ENCODE assay signal across 8 mouse cellular contexts in genomic region chr2:156941523-156941922, GRCm38 (mm10). TPM values are rescaled to one million over a fixed set of nuclear protein-coding genes. Genes with fewer than 3 reads are reported as not detected.
DNase-seq lines count a peak whose midpoint lies in the region; ATAC-seq and TF ChIP-seq lines count a peak whose summit lies in the region.
"Not testable (repeated sequence)": the region's sequence is repeated elsewhere in the genome, so short reads cannot be mapped to it uniquely, and the experiment has no call there.
"Had no signal": no experiment of that assay in that cellular context is flagged by ENCODE, and none has a peak within 500 bp of the region (broad histone marks: within the 10 kb centered on the region; RNA-seq: fewer than 3 reads in every experiment).

No protein-coding gene starts in this region.

- WGBS in forebrain, postnatal 0 days: 80% methylated on average over 9 of the region's 9 CpGs

- H3K27ac ChIP-seq in forebrain, postnatal 0 days (ENCODE audit: low read depth, low read length): 0 out of 2 replicates have a peak overlapping the region, but pooled peaks have one; percentile 21
- H3K27ac ChIP-seq in layer of hippocampus, adult 2 months: peak overlapping the region; percentile 78

- not testable (repeated sequence) for H3K4me2 ChIP-seq in forebrain, postnatal 0 days (ENCODE audit: low read depth)

- H3K9ac ChIP-seq in forebrain, postnatal 0 days: not testable (repeated sequence)

- TF ChIP-seq CTCF in forebrain, postnatal 0 days (IDR thresholded peaks at IDR 0.05; ENCODE audit: low read depth); layer of hippocampus, adult 2 months (conservative IDR thresholded peaks at IDR 0.05): not testable (repeated sequence)

- peak; percentile 53 for DNase-seq in cerebellum, adult 9-10 months
- DNase-seq in cerebellum, postnatal 36 days: peak; percentile 21 to 40
- DNase-seq in forebrain, postnatal 0 days; layer of hippocampus, adult 2 months (ENCODE audit: low spot score in 2 of 2): not testable (repeated sequence)
- peak; percentile 83 for DNase-seq in heart, adult 11 months

- H3K4me3 ChIP-seq in forebrain, postnatal 0 days (ENCODE audit: low read depth, low read length); layer of hippocampus, adult 2 months: not testable (repeated sequence)

- H3K4me1 ChIP-seq in forebrain, postnatal 0 days (ENCODE audit: insufficient read depth): not testable (repeated sequence)

- H3K27me3 ChIP-seq in forebrain, postnatal 0 days (ENCODE audit: insufficient read depth, low read length): not testable (repeated sequence)

- ATAC-seq in forebrain, postnatal 0 days: 0 out of 2 replicates have a peak, but pooled peaks have one; percentile 12

- peaks cover 46% of the 10 kb centered on the region for H3K36me3 ChIP-seq in forebrain, postnatal 0 days (ENCODE audit: insufficient read depth)

- H3K9me3 ChIP-seq in forebrain, postnatal 0 days (ENCODE audit: low read length): not testable (repeated sequence)

RNA-seq across cellular contexts. Expression of gene Ndrg3, which starts 50.3 kb away (rescaled TPM):
- 147 and 168 TPM in 2 replicates for total RNA-seq in forebrain, postnatal 0 days (2014; rRNA removed)
- polyA plus RNA-seq in forebrain, postnatal 0 days (2015; fragmentation: Nextera tagmentation; extraction: Ambion mirVana): 151 and 161 TPM in 2 replicates
- 100 to 1,000 TPM; 416 to 430 TPM for total RNA-seq in layer of hippocampus, adult 2 months (2021)

RNA-seq across cellular contexts. Expression of gene Sla2, which starts 54.5 kb away (rescaled TPM):
- not detected in 2 replicates for total RNA-seq in forebrain, postnatal 0 days (2014; rRNA removed)
- 0.14 and 0.19 TPM in 2 replicates for polyA plus RNA-seq in forebrain, postnatal 0 days (2015; fragmentation: Nextera tagmentation; extraction: Ambion mirVana)
- under 1 TPM; 0.31 to 0.34 TPM for total RNA-seq in layer of hippocampus, adult 2 months (2021)
- total RNA-seq: adrenal gland, adult 2 months; adrenal gland, postnatal 25 days; adrenal gland, postnatal 4 days had no signal
